ENCODE assay signal across 8 mouse cellular contexts in genomic region chr8:126806181-126806560, GRCm38 (mm10).
DNase-seq lines count a peak whose midpoint lies in the region; ATAC-seq and TF ChIP-seq lines count a peak whose summit lies in the region.

No protein-coding gene starts in this region.

- no peak overlapping the region for H3K4me3 ChIP-seq in forebrain, embryonic 16.5 days (replicated peaks; ENCODE audit: low read length)
- no peak overlapping the region for H3K4me3 ChIP-seq in forebrain, embryonic 12.5 days (replicated peaks)
- H3K4me3 ChIP-seq in lung, embryonic 16.5 days (ENCODE audit: low read length): no peak overlapping the region
- no peak overlapping the region for H3K4me3 ChIP-seq in hindbrain, embryonic 15.5 days
- H3K4me3 ChIP-seq in liver, postnatal 0 days (ENCODE audit: low read depth, low read length): no peak overlapping the region

- H3K9me3 ChIP-seq in forebrain, embryonic 16.5 days (ENCODE audit: control insufficient read depth, low read length): no peaks in the 10 kb centered on the region
- no peaks in the 10 kb centered on the region for H3K9me3 ChIP-seq in forebrain, embryonic 12.5 days
- no peaks in the 10 kb centered on the region for H3K9me3 ChIP-seq in lung, embryonic 16.5 days (ENCODE audit: control insufficient read depth, low read length)
- H3K9me3 ChIP-seq in hindbrain, embryonic 15.5 days: no peaks in the 10 kb centered on the region
- no peaks in the 10 kb centered on the region for H3K9me3 ChIP-seq in liver, postnatal 0 days (ENCODE audit: low read length)

- no peaks in the 10 kb centered on the region for H3K36me3 ChIP-seq in forebrain, embryonic 16.5 days (ENCODE audit: control insufficient read depth, insufficient read depth)
- no peaks in the 10 kb centered on the region for H3K36me3 ChIP-seq in forebrain, embryonic 12.5 days (replicated peaks)
- H3K36me3 ChIP-seq in lung, embryonic 16.5 days (ENCODE audit: control insufficient read depth, insufficient read depth, low read length): no peaks in the 10 kb centered on the region
- H3K36me3 ChIP-seq in hindbrain, embryonic 15.5 days: no peaks in the 10 kb centered on the region
- H3K36me3 ChIP-seq in liver, postnatal 0 days (replicated peaks; ENCODE audit: insufficient read depth, low read length): no peaks in the 10 kb centered on the region

- H3K4me1 ChIP-seq in forebrain, embryonic 16.5 days (replicated peaks; ENCODE audit: control insufficient read depth, insufficient read depth, low read length): no peaks in the 10 kb centered on the region
- H3K4me1 ChIP-seq in forebrain, embryonic 12.5 days: no peaks in the 10 kb centered on the region
- peaks cover 30% of the 10 kb centered on the region for H3K4me1 ChIP-seq in lung, embryonic 16.5 days (replicated peaks; ENCODE audit: control insufficient read depth, insufficient read depth, low read length)
- H3K4me1 ChIP-seq in hindbrain, embryonic 15.5 days (replicated peaks): peaks cover 3% of the 10 kb centered on the region; the same call in 1 of the 2 replicates
- H3K4me1 ChIP-seq in liver, postnatal 0 days (ENCODE audit: insufficient read depth): peaks cover 45% of the 10 kb centered on the region

- no peak for ATAC-seq in forebrain, embryonic 16.5 days
- ATAC-seq in forebrain, embryonic 12.5 days (ENCODE audit: low FRiP score): no peak
- ATAC-seq in lung, embryonic 16.5 days (ENCODE audit: low read depth): no peak
- no peak for ATAC-seq in hindbrain, embryonic 15.5 days (ENCODE audit: low FRiP score, low read depth)
- ATAC-seq in liver, postnatal 0 days: no peak
- no peak for ATAC-seq in erythroid progenitor cell, adult 5-6 weeks (replicated peaks; ENCODE audit: low FRiP score, poor library complexity, severe bottlenecking)

- H3K27ac ChIP-seq in forebrain, embryonic 16.5 days (ENCODE audit: low read length): 0 out of 2 replicates have a peak overlapping the region, but pooled peaks have one; percentile 30
- H3K27ac ChIP-seq in forebrain, embryonic 12.5 days: no peak overlapping the region
- peak overlapping the region; percentile 80 for H3K27ac ChIP-seq in lung, embryonic 16.5 days (ENCODE audit: low read length)
- H3K27ac ChIP-seq in hindbrain, embryonic 15.5 days (replicated peaks): peak overlapping the region; percentile 45; the same call in 1 of the 2 replicates
- peak overlapping the region; percentile 97 for H3K27ac ChIP-seq in liver, postnatal 0 days (ENCODE audit: low read depth)

- no peak overlapping the region for H3K9ac ChIP-seq in forebrain, embryonic 16.5 days (replicated peaks; ENCODE audit: low read depth, low read length)
- no peak overlapping the region for H3K9ac ChIP-seq in forebrain, embryonic 12.5 days
- H3K9ac ChIP-seq in lung, embryonic 16.5 days (ENCODE audit: low read length): peak overlapping the region; percentile 5; the same call in 1 of the 2 replicates
- H3K9ac ChIP-seq in hindbrain, embryonic 15.5 days: no peak overlapping the region
- H3K9ac ChIP-seq in liver, postnatal 0 days (replicated peaks): peak overlapping the region; percentile 31

- no peaks in the 10 kb centered on the region for H3K27me3 ChIP-seq in forebrain, embryonic 16.5 days (replicated peaks; ENCODE audit: control insufficient read depth, insufficient read depth, low read length)
- peaks cover 13% of the 10 kb centered on the region for H3K27me3 ChIP-seq in forebrain, embryonic 12.5 days
- H3K27me3 ChIP-seq in lung, embryonic 16.5 days (ENCODE audit: control insufficient read depth, insufficient read depth, low read depth, low read length): no peaks in the 10 kb centered on the region
- H3K27me3 ChIP-seq in hindbrain, embryonic 15.5 days: no peaks in the 10 kb centered on the region
- no peaks in the 10 kb centered on the region for H3K27me3 ChIP-seq in liver, postnatal 0 days (ENCODE audit: insufficient read depth, low read length)

- no peak for TF ChIP-seq EP300 in liver, postnatal 0 days (IDR thresholded peaks at IDR 0.05; ENCODE audit: low read depth)

- no peak overlapping the region for H3K4me2 ChIP-seq in forebrain, embryonic 16.5 days (ENCODE audit: low read length)
- H3K4me2 ChIP-seq in forebrain, embryonic 12.5 days: no peak overlapping the region
- no peak overlapping the region for H3K4me2 ChIP-seq in lung, embryonic 16.5 days (ENCODE audit: low read depth, low read length)
- H3K4me2 ChIP-seq in hindbrain, embryonic 15.5 days: no peak overlapping the region
- H3K4me2 ChIP-seq in liver, postnatal 0 days (ENCODE audit: low read depth, low read length): no peak overlapping the region

- 81% methylated on average over 3 of the region's 3 CpGs for WGBS in forebrain, embryonic 16.5 days
- 88% methylated on average over 3 of the region's 3 CpGs for WGBS in forebrain, embryonic 12.5 days
- 60% methylated on average over 3 of the region's 3 CpGs for WGBS in lung, embryonic 16.5 days
- 87% methylated on average over 3 of the region's 3 CpGs for WGBS in hindbrain, embryonic 15.5 days
- 33% methylated on average over 3 of the region's 3 CpGs for WGBS in liver, postnatal 0 days (ENCODE audit: insufficient replicate concordance)

- no peak for DNase-seq in lung, postnatal 4 days
- no peak for DNase-seq in liver, postnatal 0 days
- DNase-seq in right cerebral cortex, postnatal 14 days: no peak

- no peak for TF ChIP-seq CTCF in liver, postnatal 0 days (IDR thresholded peaks at IDR 0.05; ENCODE audit: low read depth)

Comparison
In these comparisons a context has a peak if more than half of its experiments do, and no peak if none do; other contexts are left out.
1. H3K9ac ChIP-seq: peak in lung, embryonic 16.5 days (single experiment) and liver, postnatal 0 days (single experiment); none in forebrain, embryonic 16.5 days (single experiment), forebrain, embryonic 12.5 days (single experiment) and hindbrain, embryonic 15.5 days (single experiment).